Mouse (Mus musculus): ENCODE data around the gene Ifih1. TPM values are rescaled to one million over a fixed set of nuclear protein-coding genes. Genes with fewer than 3 reads are reported as not detected.

Ifih1 gene
- polyA plus RNA-seq, 1 experiment from 2014 or later, result 1.1 TPM

- no peak overlapping the region for H3K27ac ChIP-seq
- H3K9me3 ChIP-seq (replicated peaks), result no peaks in the 10 kb centered on the region
- H3K27me3 ChIP-seq, result no peaks in the 10 kb centered on the region
- 52% methylated on average over 6 of the region's 6 CpGs for WGBS
- H3K4me2 ChIP-seq, result no peak overlapping the region
- H3K4me1 ChIP-seq, result peaks cover 8% of the 10 kb centered on the region; the same call in 1 of the 2 replicates
- no peaks in the 10 kb centered on the region for H3K36me3 ChIP-seq (ENCODE audit: poor library complexity, severe bottlenecking)
- no peak for ATAC-seq
- H3K9ac ChIP-seq, result no peak overlapping the region
- H3K4me3 ChIP-seq, result no peak overlapping the region
Measured at GRCm38 (mm10) chr2:62660565-62660964, 14.5 kb upstream of the Ifih1 start.

GRCm38 (mm10) chr2:62656072-62656471, 10.0 kb upstream of the Ifih1 start:
- Histone ChIP-seq H3K9ac (no peak overlapping the region), H3K36me3 (ENCODE audit: poor library complexity, severe bottlenecking) (no peaks in the 10 kb centered on the region), H3K4me3 (no peak overlapping the region), H3K27me3 (no peaks in the 10 kb centered on the region), H3K4me1 (no peaks in the 10 kb centered on the region), H3K9me3 (replicated peaks) (no peaks in the 10 kb centered on the region), H3K27ac (no peak overlapping the region), H3K4me2 (no peak overlapping the region)
- ATAC-seq, result no peak
- WGBS, result 80% methylated on average over 1 of the region's 1 CpGs

- Histone ChIP-seq H3K4me1 (no peaks in the 10 kb centered on the region), H3K36me3 (ENCODE audit: poor library complexity, severe bottlenecking) (no peaks in the 10 kb centered on the region), H3K27ac (no peak overlapping the region), H3K9ac (no peak overlapping the region), H3K9me3 (replicated peaks) (no peaks in the 10 kb centered on the region), H3K4me3 (no peak overlapping the region), H3K27me3 (no peaks in the 10 kb centered on the region), H3K4me2 (no peak overlapping the region)
- peak; percentile 81 for ATAC-seq
- WGBS, result 53% methylated on average over 7 of the region's 7 CpGs
Measured at GRCm38 (mm10) chr2:62654519-62655338, 8.7 kb upstream of the Ifih1 start.

GRCm38 (mm10) chr2:62652466-62652865, 6.4 kb upstream of the Ifih1 start:
- 89% methylated on average over 4 of the region's 4 CpGs for WGBS
- no peaks in the 10 kb centered on the region for H3K9me3 ChIP-seq (replicated peaks)
- H3K4me3 ChIP-seq, result no peak overlapping the region
- H3K4me2 ChIP-seq, result no peak overlapping the region
- no peak overlapping the region for H3K27ac ChIP-seq
- peaks cover under 1% of the 10 kb centered on the region for H3K4me1 ChIP-seq
- no peak for ATAC-seq
- H3K9ac ChIP-seq, result no peak overlapping the region
- H3K27me3 ChIP-seq, result no peaks in the 10 kb centered on the region
- no peaks in the 10 kb centered on the region for H3K36me3 ChIP-seq (ENCODE audit: poor library complexity, severe bottlenecking)

- ATAC-seq, result no peak
- WGBS, result 84% methylated on average over 4 of the region's 4 CpGs
- no peak overlapping the region for H3K4me3 ChIP-seq
Measured at GRCm38 (mm10) chr2:62651890-62652289, 5.8 kb upstream of the Ifih1 start.

GRCm38 (mm10) chr2:62646671-62647289, 725 bp upstream of the Ifih1 start:
- H3K4me2 ChIP-seq, result peak overlapping the region; percentile 77
- H3K4me3 ChIP-seq, result peak overlapping the region; percentile 49
- H3K9me3 ChIP-seq (replicated peaks), result no peaks in the 10 kb centered on the region
- peaks cover 6% of the 10 kb centered on the region; the same call in 1 of the 2 replicates for H3K27me3 ChIP-seq
- H3K27ac ChIP-seq, result no peak overlapping the region
- no peak overlapping the region for H3K9ac ChIP-seq
- peaks cover 15% of the 10 kb centered on the region for H3K4me1 ChIP-seq
- peak; percentile 30; the same call in 1 of the 2 replicates for ATAC-seq
- WGBS, result 5% methylated on average over 6 of the region's 6 CpGs
- H3K36me3 ChIP-seq (ENCODE audit: poor library complexity, severe bottlenecking), result no peaks in the 10 kb centered on the region

More at GRCm38 (mm10) chr2:62651890-62652289, 5.8 kb upstream of the Ifih1 start:
- Histone ChIP-seq H3K27ac (no peak overlapping the region), H3K4me1 (peaks cover 6% of the 10 kb centered on the region), H3K9me3 (replicated peaks) (no peaks in the 10 kb centered on the region), H3K27me3 (no peaks in the 10 kb centered on the region), H3K4me2 (no peak overlapping the region), H3K36me3 (ENCODE audit: poor library complexity, severe bottlenecking) (no peaks in the 10 kb centered on the region), H3K9ac (no peak overlapping the region)

- 48% methylated on average over 12 of the region's 12 CpGs for WGBS
Measured at GRCm38 (mm10) chr2:62645475-62645874, 580 bp downstream of the Ifih1 start.

GRCm38 (mm10) chr2:62644891-62645290, 1.2 kb downstream of the Ifih1 start:
- no peak overlapping the region for H3K27ac ChIP-seq
- no peak for ATAC-seq
- peaks cover 6% of the 10 kb centered on the region; the same call in 1 of the 2 replicates for H3K27me3 ChIP-seq
- no peak overlapping the region for H3K4me3 ChIP-seq
- no peak overlapping the region for H3K9ac ChIP-seq
- 93% methylated on average over 5 of the region's 5 CpGs for WGBS
- no peak overlapping the region for H3K4me2 ChIP-seq
- peaks cover 15% of the 10 kb centered on the region for H3K4me1 ChIP-seq
- no peaks in the 10 kb centered on the region for H3K36me3 ChIP-seq (ENCODE audit: poor library complexity, severe bottlenecking)
- H3K9me3 ChIP-seq (replicated peaks), result no peaks in the 10 kb centered on the region

More at GRCm38 (mm10) chr2:62645475-62645874, 580 bp downstream of the Ifih1 start:
- Histone ChIP-seq H3K27me3 (peaks cover 6% of the 10 kb centered on the region; the same call in 1 of the 2 replicates), H3K4me1 (peaks cover 15% of the 10 kb centered on the region), H3K4me2 (peak overlapping the region; percentile 77), H3K4me3 (peak overlapping the region; percentile 49), H3K36me3 (ENCODE audit: poor library complexity, severe bottlenecking) (no peaks in the 10 kb centered on the region), H3K9ac (no peak overlapping the region), H3K27ac (no peak overlapping the region), H3K9me3 (replicated peaks) (no peaks in the 10 kb centered on the region)
- ATAC-seq, result peak; percentile 10

- ATAC-seq, result peak; percentile 31; the same call in 1 of the 2 replicates
- Histone ChIP-seq H3K36me3 (ENCODE audit: poor library complexity, severe bottlenecking) (no peaks in the 10 kb centered on the region), H3K27ac (no peak overlapping the region), H3K4me1 (peaks cover 15% of the 10 kb centered on the region), H3K4me2 (peak overlapping the region; percentile 18; the same call in 1 of the 2 replicates), H3K9me3 (replicated peaks) (no peaks in the 10 kb centered on the region), H3K27me3 (peaks cover 6% of the 10 kb centered on the region; the same call in 1 of the 2 replicates), H3K4me3 (no peak overlapping the region), H3K9ac (no peak overlapping the region)
- 47% methylated on average over 21 of the region's 21 CpGs for WGBS
Measured at GRCm38 (mm10) chr2:62643405-62644305, 2.4 kb downstream of the Ifih1 start.

- Histone ChIP-seq H3K4me3 (no peak overlapping the region), H3K4me2 (no peak overlapping the region), H3K36me3 (ENCODE audit: poor library complexity, severe bottlenecking) (no peaks in the 10 kb centered on the region), H3K4me1 (no peaks in the 10 kb centered on the region), H3K9ac (no peak overlapping the region), H3K9me3 (replicated peaks) (no peaks in the 10 kb centered on the region), H3K27ac (no peak overlapping the region), H3K27me3 (no peaks in the 10 kb centered on the region)
- 93% methylated on average over 2 of the region's 2 CpGs for WGBS
- ATAC-seq, result no peak
Measured at GRCm38 (mm10) chr2:62639869-62640268, 6.2 kb downstream of the Ifih1 start.

- Histone ChIP-seq H3K9ac (no peak overlapping the region), H3K36me3 (ENCODE audit: poor library complexity, severe bottlenecking) (no peaks in the 10 kb centered on the region), H3K4me3 (no peak overlapping the region), H3K27me3 (no peaks in the 10 kb centered on the region), H3K27ac (no peak overlapping the region), H3K9me3 (replicated peaks) (no peaks in the 10 kb centered on the region), H3K4me2 (no peak overlapping the region), H3K4me1 (no peaks in the 10 kb centered on the region)
- 25% methylated on average over 6 of the region's 6 CpGs for WGBS
- no peak; the same call in 1 of the 2 replicates for ATAC-seq
Measured at GRCm38 (mm10) chr2:62630446-62630845, 15.6 kb downstream of the Ifih1 start.
